ENCODE assay signal across 11 mouse cellular contexts in the genomic region with DNA sequence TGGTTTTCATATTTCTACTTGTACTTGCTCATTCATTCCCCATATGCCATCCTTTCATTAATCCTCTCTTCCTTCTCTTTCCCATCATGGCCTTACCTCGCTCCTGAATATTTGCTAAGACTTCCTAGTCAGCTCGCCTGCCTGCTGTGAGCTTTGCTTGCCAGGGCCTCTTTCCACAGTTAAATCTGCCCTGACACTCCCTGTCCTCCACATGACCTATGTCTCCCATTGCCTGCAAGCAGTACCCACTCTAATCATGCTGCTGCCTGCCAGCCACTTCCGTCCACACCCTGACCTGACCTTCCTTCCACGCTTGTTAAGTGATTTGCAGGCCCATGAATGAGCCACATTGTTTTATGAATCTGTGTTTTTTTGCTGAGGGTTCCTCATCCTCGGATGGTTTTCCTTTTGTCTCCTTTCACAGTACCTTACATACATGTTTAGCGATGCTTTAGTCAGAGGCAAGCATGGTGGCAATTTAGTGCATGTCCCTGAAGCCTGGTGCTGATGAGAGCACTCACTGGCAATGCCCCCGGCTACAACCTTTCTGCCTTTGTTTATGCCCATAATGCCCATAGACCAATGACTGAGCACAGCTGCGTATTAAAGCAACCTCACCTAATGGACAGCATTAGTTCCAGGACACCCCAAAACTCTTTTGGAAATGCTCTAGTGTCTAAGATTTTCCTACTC.
DNase-seq lines count a peak whose midpoint lies in the region; ATAC-seq and TF ChIP-seq lines count a peak whose summit lies in the region.
"Had no signal": no experiment of that assay in that cellular context is flagged by ENCODE, and none has a peak within 500 bp of the region (broad histone marks: within the 10 kb centered on the region; RNA-seq: fewer than 3 reads in every experiment).

No protein-coding gene starts in this region.

- DNase-seq in layer of hippocampus, adult 2 months (ENCODE audit: low spot score in 2 of 2), result no peak
- no peak for DNase-seq in layer of hippocampus, adult 8-10 months (ENCODE audit: low spot score in 2 of 2)
- DNase-seq in embryonic facial prominence, embryonic 10.5 days (ENCODE audit: low spot score), result peak; percentile 54
- DNase-seq in hindbrain, postnatal 0 days (ENCODE audit: low spot score), result no peak
- no peak for DNase-seq in heart, postnatal 36 days
- DNase-seq in gastrocnemius, postnatal 4 days (ENCODE audit: low spot score in 2 of 2), result no peak
- DNase-seq: cerebellum, adult 11-12 months; liver had no signal

- H3K27ac ChIP-seq in layer of hippocampus, adult 2 months, result peak overlapping the region; percentile 72
- H3K27ac ChIP-seq in embryonic facial prominence, embryonic 10.5 days (replicated peaks), result peak overlapping the region; percentile 59
- peak overlapping the region; percentile 60 for H3K27ac ChIP-seq in hindbrain, postnatal 0 days
- H3K27ac ChIP-seq in neural tube, embryonic 15.5 days (replicated peaks), result peak overlapping the region; percentile 66
- H3K27ac ChIP-seq in heart, embryonic 11.5 days (ENCODE audit: low read depth, low read length), result no peak overlapping the region
- H3K27ac ChIP-seq: heart, embryonic 15.5 days had no signal

- no peak for TF ChIP-seq CTCF in layer of hippocampus, adult 2 months (conservative IDR thresholded peaks at IDR 0.05)
- no peak for TF ChIP-seq CTCF in hindbrain, postnatal 0 days (IDR thresholded peaks at IDR 0.05; ENCODE audit: low read depth)

- no peak overlapping the region for H3K9ac ChIP-seq in hindbrain, postnatal 0 days (replicated peaks; ENCODE audit: low read length)
- H3K9ac ChIP-seq in neural tube, embryonic 15.5 days (replicated peaks), result no peak overlapping the region
- H3K9ac ChIP-seq in heart, embryonic 11.5 days (ENCODE audit: low read depth, low read length), result no peak overlapping the region
- H3K9ac ChIP-seq: heart, embryonic 15.5 days had no signal

- no peak overlapping the region for H3K4me2 ChIP-seq in hindbrain, postnatal 0 days (ENCODE audit: low read depth, low read length)
- 0 out of 2 replicates have a peak overlapping the region, but pooled peaks have one; percentile 13 for H3K4me2 ChIP-seq in neural tube, embryonic 15.5 days
- no peak overlapping the region for H3K4me2 ChIP-seq in heart, embryonic 11.5 days
- H3K4me2 ChIP-seq: heart, embryonic 15.5 days had no signal

- no peak overlapping the region for H3K4me3 ChIP-seq in layer of hippocampus, adult 2 months
- H3K4me3 ChIP-seq in embryonic facial prominence, embryonic 10.5 days, result no peak overlapping the region
- H3K4me3 ChIP-seq in hindbrain, postnatal 0 days (ENCODE audit: low read length), result no peak overlapping the region
- H3K4me3 ChIP-seq in neural tube, embryonic 15.5 days (replicated peaks), result no peak overlapping the region
- H3K4me3 ChIP-seq in heart, embryonic 11.5 days (ENCODE audit: low read depth, low read length), result no peak overlapping the region
- H3K4me3 ChIP-seq: heart, embryonic 15.5 days had no signal

- no peak for ATAC-seq in hindbrain, postnatal 0 days
- ATAC-seq in neural tube, embryonic 15.5 days (ENCODE audit: low FRiP score), result peak; percentile 46; the same call in 1 of the 2 replicates
- no peak for ATAC-seq in heart, embryonic 11.5 days (replicated peaks; ENCODE audit: insufficient number of reproducible peaks, low FRiP score, low TSS enrichment)

- WGBS in embryonic facial prominence, embryonic 10.5 days, result 36% methylated on average over 8 of the region's 8 CpGs
- WGBS in hindbrain, postnatal 0 days, result 33% methylated on average over 8 of the region's 8 CpGs
- 21% methylated on average over 8 of the region's 8 CpGs for WGBS in neural tube, embryonic 15.5 days
- 58% methylated on average over 8 of the region's 8 CpGs for WGBS in heart, embryonic 11.5 days (ENCODE audit: insufficient replicate concordance)

- no peaks in the 10 kb centered on the region for H3K36me3 ChIP-seq in embryonic facial prominence, embryonic 10.5 days (replicated peaks)
- no peaks in the 10 kb centered on the region for H3K36me3 ChIP-seq in hindbrain, postnatal 0 days (ENCODE audit: insufficient read depth, low read length)
- H3K36me3 ChIP-seq in neural tube, embryonic 15.5 days, result no peaks in the 10 kb centered on the region
- no peaks in the 10 kb centered on the region for H3K36me3 ChIP-seq in heart, embryonic 11.5 days (ENCODE audit: control insufficient read depth, insufficient read depth, low read length)
- H3K36me3 ChIP-seq: heart, embryonic 15.5 days had no signal

- H3K27me3 ChIP-seq in embryonic facial prominence, embryonic 10.5 days (replicated peaks; ENCODE audit: low read depth, poor library complexity, severe bottlenecking), result no peaks in the 10 kb centered on the region
- H3K27me3 ChIP-seq in hindbrain, postnatal 0 days (ENCODE audit: insufficient read depth, low read length), result no peaks in the 10 kb centered on the region
- H3K27me3 ChIP-seq in neural tube, embryonic 15.5 days (replicated peaks), result no peaks in the 10 kb centered on the region
- H3K27me3 ChIP-seq in heart, embryonic 11.5 days (ENCODE audit: control insufficient read depth, insufficient read depth, low read length), result no peaks in the 10 kb centered on the region
- H3K27me3 ChIP-seq: heart, embryonic 15.5 days had no signal

- no peaks in the 10 kb centered on the region for H3K9me3 ChIP-seq in embryonic facial prominence, embryonic 10.5 days
- no peaks in the 10 kb centered on the region for H3K9me3 ChIP-seq in hindbrain, postnatal 0 days (ENCODE audit: low read length)
- H3K9me3 ChIP-seq in neural tube, embryonic 15.5 days (replicated peaks), result no peaks in the 10 kb centered on the region
- no peaks in the 10 kb centered on the region for H3K9me3 ChIP-seq in heart, embryonic 11.5 days (replicated peaks; ENCODE audit: control insufficient read depth, low read length)
- H3K9me3 ChIP-seq: heart, embryonic 15.5 days had no signal

- H3K4me1 ChIP-seq in embryonic facial prominence, embryonic 10.5 days, result peaks cover 31% of the 10 kb centered on the region
- peaks cover 19% of the 10 kb centered on the region for H3K4me1 ChIP-seq in hindbrain, postnatal 0 days (ENCODE audit: insufficient read depth, low read length)
- H3K4me1 ChIP-seq in neural tube, embryonic 15.5 days, result peaks cover 16% of the 10 kb centered on the region
- H3K4me1 ChIP-seq in heart, embryonic 11.5 days (ENCODE audit: control insufficient read depth, insufficient read depth, low read length), result no peaks in the 10 kb centered on the region
- H3K4me1 ChIP-seq: heart, embryonic 15.5 days had no signal

- intact Hi-C loops in heart, postnatal 36 days (cut with DNase I), result no loop called here
